Mouse (Mus musculus) CD8-positive naive resting alpha-beta T cell, adult 2 months (primary cell): ENCODE measurements around the gene Pigv.

Experiments
- DNase-seq, 2 experiments: peaks; one replicate each; pipeline ENCODE4 v3.0.0; 2022; ENCODE audit warnings: low read depth in 2 of 2, low spot score in 2 of 2

Pigv gene

GRCm38 (mm10) chr4:133615416-133615815 lies 57.0 kb downstream of the Pigv start:
- DNase-seq = no peak

- no peak for DNase-seq
Measured at GRCm38 (mm10) chr4:133614274-133614761, 58.1 kb downstream of the Pigv start.

GRCm38 (mm10) chr4:133613867-133614266 lies 58.6 kb downstream of the Pigv start:
- no peak for DNase-seq

- DNase-seq = no peak
Measured at GRCm38 (mm10) chr4:133613026-133613425, 59.4 kb downstream of the Pigv start.

GRCm38 (mm10) chr4:133612416-133612815 lies 60.0 kb downstream of the Pigv start:
- DNase-seq = no peak

- DNase-seq = no peak
Measured at GRCm38 (mm10) chr4:133611815-133612214, 60.6 kb downstream of the Pigv start.
